Mouse (Mus musculus): ENCODE measurements at regions not wholly inside any gene's neighbourhood (a gene's known extent, or its start where the extent isn't known, plus 50 kb on each side); places are given as distances from the start of the nearest gene placed in this dataset.

GRCm38 (mm10) chr8:44273300-44273699 lies 563.5 kb upstream of the Adam34 start:
- Histone ChIP-seq H3K4me2 (ENCODE audit: low read length) (no peak overlapping the region), H3K27me3 (replicated peaks; ENCODE audit: control insufficient read depth, insufficient read depth, low read length) (no peaks in the 10 kb centered on the region), H3K4me1 (replicated peaks; ENCODE audit: control insufficient read depth, insufficient read depth, low read length) (no peaks in the 10 kb centered on the region), H3K27ac (ENCODE audit: low read depth) (no peak overlapping the region), H3K9ac (ENCODE audit: low read length) (no peak overlapping the region), H3K36me3 (ENCODE audit: control insufficient read depth, insufficient read depth, low read length) (no peaks in the 10 kb centered on the region), H3K4me3 (ENCODE audit: low read depth, low read length) (no peak overlapping the region), H3K9me3 (ENCODE audit: control insufficient read depth, low read length) (no peaks in the 10 kb centered on the region)
- DNase-seq (ENCODE audit: low spot score) (no peak), ATAC-seq (replicated peaks; ENCODE audit: low FRiP score, low TSS enrichment, low read depth) (no peak)
- 69% methylated on average over 4 of the region's 4 CpGs for WGBS

- Histone ChIP-seq H3K36me3 (ENCODE audit: control insufficient read depth, insufficient read depth, low read length) (no peaks in the 10 kb centered on the region), H3K4me2 (ENCODE audit: low read length) (no peak overlapping the region), H3K4me3 (ENCODE audit: low read depth, low read length) (no peak overlapping the region), H3K9me3 (ENCODE audit: control insufficient read depth, low read length) (no peaks in the 10 kb centered on the region), H3K27ac (ENCODE audit: low read depth) (no peak overlapping the region), H3K4me1 (replicated peaks; ENCODE audit: control insufficient read depth, insufficient read depth, low read length) (no peaks in the 10 kb centered on the region), H3K9ac (ENCODE audit: low read length) (no peak overlapping the region), H3K27me3 (replicated peaks; ENCODE audit: control insufficient read depth, insufficient read depth, low read length) (no peaks in the 10 kb centered on the region)
- DNase-seq (ENCODE audit: low spot score) (no peak), ATAC-seq (replicated peaks; ENCODE audit: low FRiP score, low TSS enrichment, low read depth) (no peak)
Measured at GRCm38 (mm10) chr8:44318216-44318615, 608.4 kb upstream of the Adam34 start.

GRCm38 (mm10) chr8:44334323-44334993 lies 600.8 kb upstream of the Fat1 start:
- Histone ChIP-seq H3K36me3 (ENCODE audit: control insufficient read depth, insufficient read depth, low read length) (no peaks in the 10 kb centered on the region), H3K27me3 (replicated peaks; ENCODE audit: control insufficient read depth, insufficient read depth, low read length) (no peaks in the 10 kb centered on the region), H3K9ac (ENCODE audit: low read length) (no peak overlapping the region), H3K4me1 (replicated peaks; ENCODE audit: control insufficient read depth, insufficient read depth, low read length) (no peaks in the 10 kb centered on the region), H3K9me3 (ENCODE audit: control insufficient read depth, low read length) (no peaks in the 10 kb centered on the region), H3K4me2 (ENCODE audit: low read length) (no peak overlapping the region), H3K27ac (ENCODE audit: low read depth) (no peak overlapping the region), H3K4me3 (ENCODE audit: low read depth, low read length) (no peak overlapping the region)
- DNase-seq (ENCODE audit: low spot score) (no peak), ATAC-seq (replicated peaks; ENCODE audit: low FRiP score, low TSS enrichment, low read depth) (no peak)
- WGBS = 74% methylated on average over 6 of the region's 6 CpGs

GRCm38 (mm10) chr8:44343401-44343800 lies 591.8 kb upstream of the Fat1 start:
- H3K4me3 ChIP-seq (ENCODE audit: low read depth, low read length) = no peak overlapping the region
- WGBS = 79% methylated on average over 2 of the region's 2 CpGs
- H3K4me2 ChIP-seq (ENCODE audit: low read length) = no peak overlapping the region
- H3K36me3 ChIP-seq (ENCODE audit: control insufficient read depth, insufficient read depth, low read length) = no peaks in the 10 kb centered on the region
- ATAC-seq (replicated peaks; ENCODE audit: low FRiP score, low TSS enrichment, low read depth) (no peak), DNase-seq (ENCODE audit: low spot score) (no peak)
- H3K27me3 ChIP-seq (replicated peaks; ENCODE audit: control insufficient read depth, insufficient read depth, low read length) = no peaks in the 10 kb centered on the region
- H3K27ac ChIP-seq (ENCODE audit: low read depth) = no peak overlapping the region
- H3K9me3 ChIP-seq (ENCODE audit: control insufficient read depth, low read length) = no peaks in the 10 kb centered on the region
- no peaks in the 10 kb centered on the region for H3K4me1 ChIP-seq (replicated peaks; ENCODE audit: control insufficient read depth, insufficient read depth, low read length)
- H3K9ac ChIP-seq (ENCODE audit: low read length) = no peak overlapping the region

GRCm38 (mm10) chr8:44343924-44344323 lies 591.3 kb upstream of the Fat1 start:
- WGBS = 54% methylated on average over 2 of the region's 2 CpGs
- Histone ChIP-seq H3K4me2 (ENCODE audit: low read length) (no peak overlapping the region), H3K4me1 (replicated peaks; ENCODE audit: control insufficient read depth, insufficient read depth, low read length) (no peaks in the 10 kb centered on the region), H3K4me3 (ENCODE audit: low read depth, low read length) (no peak overlapping the region), H3K27ac (ENCODE audit: low read depth) (no peak overlapping the region), H3K9ac (ENCODE audit: low read length) (no peak overlapping the region), H3K27me3 (replicated peaks; ENCODE audit: control insufficient read depth, insufficient read depth, low read length) (no peaks in the 10 kb centered on the region), H3K36me3 (ENCODE audit: control insufficient read depth, insufficient read depth, low read length) (no peaks in the 10 kb centered on the region), H3K9me3 (ENCODE audit: control insufficient read depth, low read length) (no peaks in the 10 kb centered on the region)
- ATAC-seq (replicated peaks; ENCODE audit: low FRiP score, low TSS enrichment, low read depth) (no peak), DNase-seq (ENCODE audit: low spot score) (no peak)

- Histone ChIP-seq H3K27ac (ENCODE audit: low read depth) (no peak overlapping the region), H3K9me3 (ENCODE audit: control insufficient read depth, low read length) (no peaks in the 10 kb centered on the region), H3K4me3 (ENCODE audit: low read depth, low read length) (no peak overlapping the region), H3K36me3 (ENCODE audit: control insufficient read depth, insufficient read depth, low read length) (no peaks in the 10 kb centered on the region), H3K4me2 (ENCODE audit: low read length) (no peak overlapping the region), H3K9ac (ENCODE audit: low read length) (no peak overlapping the region), H3K27me3 (replicated peaks; ENCODE audit: control insufficient read depth, insufficient read depth, low read length) (no peaks in the 10 kb centered on the region), H3K4me1 (replicated peaks; ENCODE audit: control insufficient read depth, insufficient read depth, low read length) (no peaks in the 10 kb centered on the region)
- WGBS = 79% methylated on average over 1 of the region's 1 CpGs
- DNase-seq (ENCODE audit: low spot score) = no peak
- ATAC-seq (replicated peaks; ENCODE audit: low FRiP score, low TSS enrichment, low read depth) = no peak
Measured at GRCm38 (mm10) chr8:44347412-44347811, 587.8 kb upstream of the Fat1 start.

GRCm38 (mm10) chr8:44373987-44374386 lies 561.3 kb upstream of the Fat1 start:
- 45% methylated on average over 6 of the region's 6 CpGs for WGBS

GRCm38 (mm10) chr8:44377731-44378130 lies 557.5 kb upstream of the Fat1 start:
- Histone ChIP-seq H3K27me3 (replicated peaks; ENCODE audit: control insufficient read depth, insufficient read depth, low read length) (no peaks in the 10 kb centered on the region), H3K9me3 (ENCODE audit: control insufficient read depth, low read length) (no peaks in the 10 kb centered on the region), H3K36me3 (ENCODE audit: control insufficient read depth, insufficient read depth, low read length) (no peaks in the 10 kb centered on the region), H3K9ac (ENCODE audit: low read length) (no peak overlapping the region), H3K27ac (ENCODE audit: low read depth) (no peak overlapping the region), H3K4me1 (replicated peaks; ENCODE audit: control insufficient read depth, insufficient read depth, low read length) (no peaks in the 10 kb centered on the region), H3K4me2 (ENCODE audit: low read length) (no peak overlapping the region), H3K4me3 (ENCODE audit: low read depth, low read length) (no peak overlapping the region)
- WGBS = 72% methylated on average over 3 of the region's 3 CpGs
- ATAC-seq (replicated peaks; ENCODE audit: low FRiP score, low TSS enrichment, low read depth) = no peak
- DNase-seq (ENCODE audit: low spot score) = no peak

More at GRCm38 (mm10) chr8:44373987-44374386, 561.3 kb upstream of the Fat1 start:
- H3K36me3 ChIP-seq (ENCODE audit: control insufficient read depth, insufficient read depth, low read length) = no peaks in the 10 kb centered on the region
- H3K4me2 ChIP-seq (ENCODE audit: low read length) = no peak overlapping the region
- ATAC-seq (replicated peaks; ENCODE audit: low FRiP score, low TSS enrichment, low read depth) (no peak), DNase-seq (ENCODE audit: low spot score) (no peak)
- H3K27me3 ChIP-seq (replicated peaks; ENCODE audit: control insufficient read depth, insufficient read depth, low read length) = no peaks in the 10 kb centered on the region
- H3K9ac ChIP-seq (ENCODE audit: low read length) = no peak overlapping the region
- no peak overlapping the region for H3K27ac ChIP-seq (ENCODE audit: low read depth)
- H3K9me3 ChIP-seq (ENCODE audit: control insufficient read depth, low read length) = no peaks in the 10 kb centered on the region
- no peaks in the 10 kb centered on the region for H3K4me1 ChIP-seq (replicated peaks; ENCODE audit: control insufficient read depth, insufficient read depth, low read length)
- no peak overlapping the region for H3K4me3 ChIP-seq (ENCODE audit: low read depth, low read length)

GRCm38 (mm10) chr8:44408462-44408861 lies 526.8 kb upstream of the Fat1 start:
- H3K27ac ChIP-seq (ENCODE audit: low read depth) = no peak overlapping the region
- no peak overlapping the region for H3K4me3 ChIP-seq (ENCODE audit: low read depth, low read length)
- 94% methylated on average over 6 of the region's 6 CpGs for WGBS
- H3K36me3 ChIP-seq (ENCODE audit: control insufficient read depth, insufficient read depth, low read length) = no peaks in the 10 kb centered on the region
- no peak for ATAC-seq (replicated peaks; ENCODE audit: low FRiP score, low TSS enrichment, low read depth)
- DNase-seq (ENCODE audit: low spot score) = no peak
- H3K9me3 ChIP-seq (ENCODE audit: control insufficient read depth, low read length) = 0 out of 2 replicates have a peak, but pooled peaks cover 5% of the 10 kb centered on the region
- H3K4me1 ChIP-seq (replicated peaks; ENCODE audit: control insufficient read depth, insufficient read depth, low read length) = no peaks in the 10 kb centered on the region
- no peaks in the 10 kb centered on the region for H3K27me3 ChIP-seq (replicated peaks; ENCODE audit: control insufficient read depth, insufficient read depth, low read length)
- no peak overlapping the region for H3K4me2 ChIP-seq (ENCODE audit: low read length)
- H3K9ac ChIP-seq (ENCODE audit: low read length) = no peak overlapping the region
